Mouse (Mus musculus): ENCODE results near the gene Gpc1.

GRCm38 (mm10) chr1:92831188-92832001, at the start of gene Gpc1:
- TF ChIP-seq CEBPB (IDR thresholded peaks at IDR 0.05; ENCODE audit: low read depth) (no peak), CTCF (IDR thresholded peaks at IDR 0.05; ENCODE audit: control insufficient read depth, insufficient read depth, insufficient read length) (no peak), MYOD1 (IDR thresholded peaks at IDR 0.05; ENCODE audit: control insufficient read depth, insufficient read length, low read depth) (no peak), MAX (IDR thresholded peaks at IDR 0.05) (peak; percentile 35), USF1 (IDR thresholded peaks at IDR 0.05; ENCODE audit: low read depth) (no peak)
